In genomic region chr14:118572688-118573245, GRCm38 (mm10) we compare ENCODE assay signal across 13 mouse cellular contexts.
"Had no signal": no experiment of that assay in that cellular context is flagged by ENCODE, and none has a peak within 500 bp of the region (broad histone marks: within the 10 kb centered on the region; RNA-seq: fewer than 3 reads in every experiment).

No protein-coding gene starts in this region.

- DNase-seq: kidney, adult 8-10 months; kidney, postnatal 36 days; layer of hippocampus, postnatal 36 days; liver, embryonic 13.5 days; lung, postnatal 4 days; midbrain, embryonic 14.5 days; thymus, adult 18-20 months; thymus, postnatal 36 days had no signal

- H3K9me3 ChIP-seq: liver, embryonic 13.5 days had no signal

- H3K9ac ChIP-seq: liver, embryonic 13.5 days had no signal

- H3K4me2 ChIP-seq: liver, embryonic 13.5 days; midbrain, embryonic 11.5 days had no signal

- H3K4me3 ChIP-seq: left cerebral cortex, adult 2 months; liver, embryonic 13.5 days had no signal

- H3K36me3 ChIP-seq: liver, embryonic 13.5 days had no signal

- ATAC-seq: inflammation-experienced regulatory T-cells, adult 6 months; intestine, embryonic 16.5 days; lung, postnatal 0 days had no signal

- H3K27me3 ChIP-seq: liver, embryonic 13.5 days had no signal

- H3K27ac ChIP-seq: left cerebral cortex, adult 2 months; liver, embryonic 13.5 days had no signal
